Mouse (Mus musculus) CH12.LX (cell line): ENCODE data around the gene Pdlim3.

Source experiments
- BHLHE40 ChIP-seq: IDR thresholded peaks from 2 replicates; pipeline ENCODE4 v1.6.1; 2011; ENCODE audit warnings: mild to moderate bottlenecking, low read depth, low read length, improper control_type of control experiment
- CTCF ChIP-seq, 2 experiments: IDR thresholded peaks in 1 of 2; conservative IDR thresholded peaks in 1 of 2; 2 replicates each; pipeline ENCODE4 v1.5.1; 2011 to 2012; ENCODE audit warnings: low read depth in 2 of 2, low read length in 2 of 2, improper control_type of control experiment in 1 of 2, inconsistent platforms in 1 of 2, mild to moderate bottlenecking in 1 of 2, moderate library complexity in 1 of 2
- EP300 ChIP-seq: IDR thresholded peaks from 2 replicates; pipeline ENCODE4 v1.6.1; 2011; ENCODE audit warnings: low read length, improper control_type of control experiment
- HCFC1 ChIP-seq: IDR thresholded peaks from 2 replicates; pipeline ENCODE4 v1.6.1; 2012; ENCODE audit warnings: low read depth, mild to moderate bottlenecking, inconsistent platforms, low read length, improper control_type of control experiment
- NRF1 ChIP-seq: IDR thresholded peaks from 2 replicates; pipeline ENCODE4 v1.6.1; 2014; ENCODE audit warnings: low read depth, mild to moderate bottlenecking, inconsistent platforms, low read length, improper control_type of control experiment, moderate library complexity
- POLR2AphosphoS2 ChIP-seq: IDR thresholded peaks from 2 replicates; pipeline ENCODE4 v1.6.1; 2011; ENCODE audit warnings: low read depth, low read length, improper control_type of control experiment
- RAD21 ChIP-seq: IDR thresholded peaks from 2 replicates; pipeline ENCODE4 v1.6.1; 2011; ENCODE audit warnings: low read depth, mild to moderate bottlenecking, low read length, improper control_type of control experiment, moderate library complexity
- SIN3A ChIP-seq: IDR thresholded peaks from 2 replicates; pipeline ENCODE4 v1.6.1; 2012; ENCODE audit warnings: low read length, improper control_type of control experiment, inconsistent platforms
- USF1 ChIP-seq: IDR thresholded peaks from 2 replicates; pipeline ENCODE4 v1.6.1; 2014; ENCODE audit warnings: low read depth, mild to moderate bottlenecking, inconsistent platforms, low read length, improper control_type of control experiment
- USF2 ChIP-seq: conservative IDR thresholded peaks from 2 replicates; pipeline ENCODE4 v1.6.1; 2011; ENCODE audit warnings: low read depth, low read length, improper control_type of control experiment

- TF ChIP-seq NRF1 = no peak
- TF ChIP-seq POLR2AphosphoS2 = no peak
- no peak for TF ChIP-seq BHLHE40
- TF ChIP-seq CTCF (conservative IDR thresholded peaks at IDR 0.05 in 1 of 2, IDR thresholded peaks at IDR 0.05 in 1 of 2; ENCODE audit: low read depth in 2 of 2, low read length in 2 of 2) = no peak
- TF ChIP-seq USF1 = no peak
- TF ChIP-seq USF2 = no peak
- no peak for TF ChIP-seq EP300
- no peak for TF ChIP-seq RAD21
- TF ChIP-seq HCFC1 = no peak
- TF ChIP-seq SIN3A = no peak
Measured at GRCm38 (mm10) chr8:45918891-45919290, 33.6 kb downstream of the Pdlim3 start.
